Mouse (Mus musculus) midbrain, embryonic 16.5 days (tissue): ENCODE measurements around the gene Parp11. TPM values are rescaled to one million over a fixed set of nuclear protein-coding genes. Genes with fewer than 3 reads are reported as not detected.
A peak's percentile ranks its signal among the peaks of the same experiment; 100 is the strongest.

Source experiments
- ATAC-seq: fragments of 200-750 bp; cut with Nextera tagmentation; 2 replicates; pipeline ENCODE4 v1.8.0; 2017; ENCODE audit warnings: moderate TSS enrichment
- H3K27ac ChIP-seq: fragments of 300-500 bp; sonication (generic); 2 replicates; pipeline ENCODE4 v1.5.1; 2014; ENCODE audit warnings: mild to moderate bottlenecking, low read length, mixed read lengths
- H3K27me3 ChIP-seq: fragments of 300-500 bp; sonication (generic); 2 replicates; pipeline ENCODE4 v1.6.1; 2014; ENCODE audit warnings: low read depth, low read length, mixed read lengths; ENCODE audit not compliant: control insufficient read depth, insufficient read depth
- H3K36me3 ChIP-seq: fragments of 300-500 bp; sonication (generic); 2 replicates; pipeline ENCODE4 v1.6.1; 2014; ENCODE audit warnings: mild to moderate bottlenecking, low read length, moderate library complexity, mixed read lengths; ENCODE audit not compliant: control insufficient read depth, insufficient read depth
- H3K4me1 ChIP-seq: fragments of 300-500 bp; sonication (generic); 2 replicates; pipeline ENCODE4 v1.6.1; 2014; ENCODE audit warnings: mild to moderate bottlenecking, low read length, mixed read lengths; ENCODE audit not compliant: control insufficient read depth, insufficient read depth
- H3K4me2 ChIP-seq: fragments of 300-500 bp; sonication (generic); 2 replicates; pipeline ENCODE4 v1.6.1; 2014; ENCODE audit warnings: mild to moderate bottlenecking, low read length, mixed read lengths
- H3K4me3 ChIP-seq: fragments of 300-500 bp; sonication (generic); 2 replicates; pipeline ENCODE4 v1.5.1; 2014; ENCODE audit warnings: low read depth, mild to moderate bottlenecking, low read length, moderate library complexity, mixed read lengths
- H3K9ac ChIP-seq: fragments of 300-500 bp; sonication (generic); 2 replicates; pipeline ENCODE4 v1.6.1; 2014; ENCODE audit warnings: low read depth, low read length, mixed read lengths
- H3K9me3 ChIP-seq: fragments of 300-500 bp; sonication (generic); replicated peaks from 2 replicates; pipeline ENCODE4 v1.6.1; 2014; ENCODE audit warnings: mild to moderate bottlenecking, low read length, mixed read lengths; ENCODE audit not compliant: control insufficient read depth, poor library complexity, severe bottlenecking
- WGBS: fragments of 180-500 bp; shearing (Covaris S2); extraction: QIAGEN DNeasy Blood & Tissue Kit; methylation state at CpG from one replicate; pipeline ENCODE4 v1.1.7; 2014; 5-methylcytosine and 5-hydroxymethylcytosine counted together
- polyA plus RNA-seq: library from polyadenylated mRNA; unstranded; fragments of >200 nt; fragmentation: Nextera tagmentation; extraction: Ambion mirVana; gene quantifications from 2 replicates; pipeline ENCODE4 v1.2.1, GENCODE M21; 2015

The Parp11 gene
- polyA plus RNA-seq, 1 experiment from 2014 or later, result 90.5 TPM

- no peak for ATAC-seq
- Histone ChIP-seq H3K9me3 (no peaks in the 10 kb centered on the region), H3K27ac (no peak overlapping the region), H3K4me3 (no peak overlapping the region), H3K9ac (no peak overlapping the region), H3K36me3 (no peaks in the 10 kb centered on the region), H3K27me3 (no peaks in the 10 kb centered on the region; the same call in 1 of the 2 replicates), H3K4me2 (no peak overlapping the region), H3K4me1 (peaks cover 15% of the 10 kb centered on the region)
- WGBS, result 53% methylated on average over 4 of the region's 4 CpGs
Observed at GRCm38 (mm10) chr6:127442584-127442983, 4.1 kb upstream of the Parp11 start.

GRCm38 (mm10) chr6:127443910-127444309 lies 2.7 kb upstream of the Parp11 start:
- no peak for ATAC-seq
- no peak overlapping the region for H3K9ac ChIP-seq
- 5% methylated on average over 2 of the region's 2 CpGs for WGBS

GRCm38 (mm10) chr6:127444466-127444865 lies 2.2 kb upstream of the Parp11 start:
- Histone ChIP-seq H3K4me1 (peaks cover 20% of the 10 kb centered on the region), H3K4me2 (no peak overlapping the region), H3K9me3 (no peaks in the 10 kb centered on the region), H3K9ac (no peak overlapping the region), H3K4me3 (no peak overlapping the region), H3K27ac (no peak overlapping the region), H3K27me3 (no peaks in the 10 kb centered on the region; the same call in 1 of the 2 replicates), H3K36me3 (no peaks in the 10 kb centered on the region)
- ATAC-seq, result no peak
- WGBS, result 26% methylated on average over 4 of the region's 4 CpGs

More at GRCm38 (mm10) chr6:127443910-127444309, 2.7 kb upstream of the Parp11 start:
- no peaks in the 10 kb centered on the region; the same call in 1 of the 2 replicates for H3K27me3 ChIP-seq
- peaks cover 15% of the 10 kb centered on the region for H3K4me1 ChIP-seq
- no peaks in the 10 kb centered on the region for H3K9me3 ChIP-seq
- H3K27ac ChIP-seq, result no peak overlapping the region
- H3K4me3 ChIP-seq, result no peak overlapping the region
- H3K36me3 ChIP-seq, result no peaks in the 10 kb centered on the region
- H3K4me2 ChIP-seq, result no peak overlapping the region

GRCm38 (mm10) chr6:127447686-127448460 lies 1.2 kb downstream of the Parp11 start:
- Histone ChIP-seq H3K9me3 (no peaks in the 10 kb centered on the region), H3K4me3 (no peak overlapping the region), H3K27ac (no peak overlapping the region), H3K4me2 (no peak overlapping the region), H3K36me3 (no peaks in the 10 kb centered on the region), H3K4me1 (peaks cover 14% of the 10 kb centered on the region), H3K27me3 (no peaks in the 10 kb centered on the region; the same call in 1 of the 2 replicates), H3K9ac (no peak overlapping the region)
- WGBS, result 68% methylated on average over 10 of the region's 10 CpGs
- ATAC-seq, result no peak

- no peak overlapping the region for H3K4me2 ChIP-seq
- WGBS, result 41% methylated on average over 2 of the region's 2 CpGs
- no peak overlapping the region for H3K9ac ChIP-seq
- H3K27ac ChIP-seq, result peak overlapping the region; percentile 80; the same call in 1 of the 2 replicates
- no peak overlapping the region for H3K4me3 ChIP-seq
- no peak for ATAC-seq
- peaks cover 14% of the 10 kb centered on the region for H3K4me1 ChIP-seq
- H3K36me3 ChIP-seq, result no peaks in the 10 kb centered on the region
- no peaks in the 10 kb centered on the region; the same call in 1 of the 2 replicates for H3K27me3 ChIP-seq
- no peaks in the 10 kb centered on the region for H3K9me3 ChIP-seq
Observed at GRCm38 (mm10) chr6:127448869-127449268, 2.2 kb downstream of the Parp11 start.

- Histone ChIP-seq H3K27ac (peak overlapping the region; percentile 80), H3K27me3 (no peaks in the 10 kb centered on the region; the same call in 1 of the 2 replicates), H3K9me3 (no peaks in the 10 kb centered on the region), H3K9ac (no peak overlapping the region), H3K36me3 (no peaks in the 10 kb centered on the region), H3K4me1 (peaks cover 20% of the 10 kb centered on the region), H3K4me2 (no peak overlapping the region), H3K4me3 (no peak overlapping the region)
- no peak for ATAC-seq
- 6% methylated on average over 10 of the region's 10 CpGs for WGBS
Observed at GRCm38 (mm10) chr6:127449531-127450422, 3.1 kb downstream of the Parp11 start.

- Histone ChIP-seq H3K27ac (peak overlapping the region; percentile 92), H3K27me3 (no peaks in the 10 kb centered on the region), H3K4me1 (peaks cover 25% of the 10 kb centered on the region), H3K4me3 (peak overlapping the region; percentile 64), H3K4me2 (peak overlapping the region; percentile 49), H3K9ac (peak overlapping the region; percentile 77), H3K9me3 (no peaks in the 10 kb centered on the region), H3K36me3 (no peaks in the 10 kb centered on the region)
- under 1% methylated on average over 60 of the region's 70 CpGs for WGBS
- ATAC-seq, result peak; percentile 97
Observed at GRCm38 (mm10) chr6:127453407-127454343, 7.0 kb downstream of the Parp11 start.

GRCm38 (mm10) chr6:127454344-127454707 lies 7.7 kb downstream of the Parp11 start:
- whole genome bisulfite sequencing, result 35% methylated on average over 10 of the region's 10 CpGs
- peak overlapping the region; percentile 92; the same call in 1 of the 2 replicates for H3K27ac ChIP-seq
- H3K9ac ChIP-seq, result peak overlapping the region; percentile 77
- H3K27me3 ChIP-seq, result no peaks in the 10 kb centered on the region
- peak overlapping the region; percentile 64 for H3K4me3 ChIP-seq
- peak overlapping the region; percentile 49 for H3K4me2 ChIP-seq
- H3K36me3 ChIP-seq, result no peaks in the 10 kb centered on the region
- H3K4me1 ChIP-seq, result peaks cover 20% of the 10 kb centered on the region
- H3K9me3 ChIP-seq, result no peaks in the 10 kb centered on the region
- ATAC-seq, result no peak
